Mouse (Mus musculus) monocyte, adult 5-6 weeks (primary cell): ENCODE results near the gene Prrt2. TPM values are rescaled to one million over a fixed set of nuclear protein-coding genes. Genes with fewer than 3 reads are reported as not detected.

Experiments used
- ATAC-seq: fragments of 153-309, 156-312 bp; replicated peaks from 2 replicates; pipeline ENCODE4 v1.8.0; 2017; ENCODE audit warnings: mild to moderate bottlenecking; ENCODE audit not compliant: low TSS enrichment, insufficient number of reproducible peaks, severe bottlenecking, poor library complexity, low FRiP score
- total RNA-seq: library from RNA; stranded (forward); fragments of 200-1000, 200-491, 200-594 nt; gene quantifications from 3 replicates; pipeline ENCODE4 v1.2.3, GENCODE M21; 2017

Gene Prrt2
- total RNA-seq = not detected in 3 replicates

- ATAC-seq = no peak
Observed at GRCm38 (mm10) chr7:127020901-127021562, at the start of gene Prrt2, which contains the start of gene Gm42742. TSS of gene Prrt2 (minus strand) at chr7:127021211. TSS of gene Gm42742 (minus strand) at chr7:127021097.

DNA sequence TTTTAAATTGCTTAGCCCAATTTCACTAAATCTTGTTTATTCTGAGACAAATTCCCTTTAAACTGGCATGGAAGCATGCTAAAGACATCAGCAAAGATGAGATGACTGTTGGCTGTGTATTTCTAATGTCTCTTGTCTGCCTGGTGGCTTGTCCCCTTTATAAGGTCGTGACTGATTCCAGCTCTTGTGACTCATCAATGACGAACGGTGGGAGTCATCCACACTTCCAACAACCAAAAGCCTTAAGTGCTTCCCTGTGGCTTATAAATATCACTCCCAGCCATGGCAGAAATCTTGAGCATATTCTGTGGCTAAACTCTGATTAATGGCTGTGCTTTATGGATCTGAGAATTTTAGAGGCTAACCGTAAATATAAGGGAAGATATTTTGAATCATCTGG lies 45.3 kb upstream of the Prrt2 start:
- ATAC-seq = no peak

DNA sequence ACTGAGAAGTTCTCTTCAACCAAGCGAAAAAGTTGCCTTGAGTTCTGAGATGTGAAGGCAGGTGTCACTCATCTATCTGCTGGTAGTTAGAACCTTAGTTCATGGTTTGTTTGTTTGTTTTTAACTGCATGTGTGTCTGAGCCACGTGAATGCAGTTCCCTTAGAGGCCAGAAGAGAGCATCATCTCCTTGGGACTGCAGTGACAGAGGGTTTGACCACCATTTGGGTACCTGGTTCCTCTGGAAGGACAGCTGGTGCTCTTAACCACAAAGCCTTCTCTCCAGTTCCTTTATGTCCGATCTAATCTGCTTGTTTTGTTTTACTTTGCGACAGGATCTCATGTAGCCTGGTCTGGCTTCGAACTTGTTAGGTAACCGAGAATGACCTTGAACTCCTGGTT lies 44.5 kb upstream of the Prrt2 start:
- no peak for ATAC-seq

DNA sequence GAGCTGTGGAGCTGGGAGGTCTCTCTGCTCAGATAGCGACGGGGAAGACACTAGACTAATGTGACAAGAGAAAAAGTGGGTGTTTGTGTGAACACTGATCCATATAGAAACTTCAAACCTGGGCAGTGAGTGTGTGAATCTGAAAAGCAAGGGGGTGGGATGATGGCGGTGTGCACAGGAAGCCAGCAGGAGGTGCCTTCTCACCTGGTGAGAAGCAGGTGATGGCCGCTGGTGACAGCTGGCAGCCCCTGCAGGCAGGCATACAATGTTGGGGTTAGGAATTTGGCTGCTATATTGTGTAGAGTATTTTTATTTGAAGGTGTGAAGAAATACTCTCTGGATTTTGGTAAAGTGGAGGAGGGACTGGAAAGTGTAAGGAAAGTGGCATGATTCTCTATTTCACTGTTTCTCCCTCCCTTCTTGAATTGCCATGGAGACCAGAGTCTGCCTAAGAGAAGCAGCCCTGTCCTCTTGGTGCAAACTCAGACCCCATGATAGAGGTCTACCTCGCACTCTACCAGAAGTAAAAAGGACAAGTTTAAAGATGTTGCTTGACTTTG lies 34.1 kb upstream of the Prrt2 start:
- ATAC-seq = no peak

GRCm38 (mm10) chr7:127041851-127042672 lies 21.1 kb upstream of the Prrt2 start, which contains the start of gene Kif22:
TSS of gene Kif22 (minus strand) at chr7:127042471.
- peak; percentile 100 for ATAC-seq

- ATAC-seq = no peak
Observed at GRCm38 (mm10) chr7:127031244-127031643, 10.2 kb upstream of the Prrt2 start.

- no peak for ATAC-seq
Observed at GRCm38 (mm10) chr7:127030172-127030571, 9.2 kb upstream of the Prrt2 start.

DNA sequence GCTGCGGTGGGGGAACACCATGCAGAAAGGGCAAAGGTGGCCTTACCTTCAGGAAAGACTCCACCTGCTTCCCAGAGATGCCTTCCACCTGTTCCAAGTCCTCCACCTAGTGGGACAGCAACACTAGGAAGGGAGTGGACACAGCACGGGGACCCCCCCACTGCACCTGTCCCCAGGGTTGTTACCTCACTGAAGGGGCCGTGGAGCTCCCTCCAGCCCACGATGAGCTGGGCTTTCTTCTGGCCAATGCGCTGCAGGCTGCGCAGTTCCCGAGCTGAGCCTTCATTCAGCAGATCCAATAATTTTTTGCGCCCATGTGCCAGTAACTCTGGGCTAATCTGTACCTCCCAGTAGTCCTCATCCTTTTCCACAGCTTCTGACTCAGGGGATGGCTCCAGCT lies 6.9 kb upstream of the Prrt2 start:
- ATAC-seq = peak; percentile 4; the same call in 1 of the 2 replicates

DNA sequence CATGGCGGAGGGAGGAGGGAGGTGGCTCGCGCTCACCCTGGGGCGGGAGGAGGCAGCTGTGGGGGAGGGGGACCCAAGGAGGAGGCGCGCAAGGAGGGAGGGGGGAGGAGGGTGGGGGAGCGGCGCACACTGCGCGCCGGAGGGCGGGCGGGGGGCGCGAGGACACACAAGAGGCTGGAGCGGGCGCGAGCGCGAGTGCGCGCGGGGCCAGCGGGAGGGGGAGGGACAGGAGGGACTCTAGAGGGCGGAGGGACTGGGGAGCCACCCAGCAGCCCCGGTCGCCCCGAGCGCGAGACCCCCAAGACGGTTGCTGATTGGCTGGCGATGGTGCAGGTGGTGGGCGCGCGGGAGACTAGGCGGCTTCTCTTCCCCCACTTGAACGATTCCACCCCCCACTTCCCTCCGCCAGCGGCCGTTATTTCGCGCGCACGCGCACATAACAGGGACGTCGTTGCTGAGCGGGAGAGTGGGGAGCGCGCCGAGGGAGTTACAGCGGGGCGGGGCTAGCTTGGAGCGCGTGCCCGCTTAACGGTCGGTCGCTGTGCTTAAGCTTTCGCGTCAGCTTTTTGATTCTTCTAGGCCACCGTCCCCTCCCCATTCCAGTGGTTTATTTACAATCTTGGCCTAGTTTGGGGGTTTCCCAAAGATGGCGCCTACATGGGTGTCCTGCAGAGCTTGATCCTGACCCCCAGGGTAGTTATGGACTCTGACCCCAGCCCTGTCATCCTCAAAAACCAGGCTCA lies 6.1 kb upstream of the Prrt2 start, which contains the start of gene Maz:
Gene Maz, minus strand, starts transcription at position 54 of the 743 bp plus-strand sequence.
- ATAC-seq = peak; percentile 86

GRCm38 (mm10) chr7:127026616-127026983 lies 5.6 kb upstream of the Prrt2 start:
- no peak for ATAC-seq

DNA sequence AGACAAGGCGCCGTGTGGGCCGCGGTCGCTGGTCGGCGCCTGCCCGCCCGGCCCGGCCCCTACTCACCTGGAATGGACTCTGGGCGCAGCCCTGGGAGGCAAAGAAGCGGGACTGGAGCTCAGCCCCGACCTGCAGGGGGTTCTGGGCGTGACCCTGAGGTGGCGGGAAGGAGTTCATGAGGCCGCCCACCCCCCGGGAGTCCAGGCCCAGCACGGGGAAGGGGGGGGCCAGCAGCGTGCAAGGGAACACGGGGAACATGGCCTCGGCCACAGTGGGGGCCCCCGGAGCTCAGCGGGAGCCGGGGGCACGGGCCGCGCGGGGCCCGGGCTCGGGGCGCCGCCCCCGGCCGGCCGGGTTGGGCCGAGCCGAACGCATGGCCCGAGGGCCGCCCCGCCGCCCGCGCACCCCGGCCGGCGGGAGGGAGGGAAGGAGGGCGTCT lies 5.2 kb upstream of the Prrt2 start:
- no peak for ATAC-seq

- no peak for ATAC-seq
Observed at GRCm38 (mm10) chr7:127025556-127026160, 4.6 kb upstream of the Prrt2 start.

DNA sequence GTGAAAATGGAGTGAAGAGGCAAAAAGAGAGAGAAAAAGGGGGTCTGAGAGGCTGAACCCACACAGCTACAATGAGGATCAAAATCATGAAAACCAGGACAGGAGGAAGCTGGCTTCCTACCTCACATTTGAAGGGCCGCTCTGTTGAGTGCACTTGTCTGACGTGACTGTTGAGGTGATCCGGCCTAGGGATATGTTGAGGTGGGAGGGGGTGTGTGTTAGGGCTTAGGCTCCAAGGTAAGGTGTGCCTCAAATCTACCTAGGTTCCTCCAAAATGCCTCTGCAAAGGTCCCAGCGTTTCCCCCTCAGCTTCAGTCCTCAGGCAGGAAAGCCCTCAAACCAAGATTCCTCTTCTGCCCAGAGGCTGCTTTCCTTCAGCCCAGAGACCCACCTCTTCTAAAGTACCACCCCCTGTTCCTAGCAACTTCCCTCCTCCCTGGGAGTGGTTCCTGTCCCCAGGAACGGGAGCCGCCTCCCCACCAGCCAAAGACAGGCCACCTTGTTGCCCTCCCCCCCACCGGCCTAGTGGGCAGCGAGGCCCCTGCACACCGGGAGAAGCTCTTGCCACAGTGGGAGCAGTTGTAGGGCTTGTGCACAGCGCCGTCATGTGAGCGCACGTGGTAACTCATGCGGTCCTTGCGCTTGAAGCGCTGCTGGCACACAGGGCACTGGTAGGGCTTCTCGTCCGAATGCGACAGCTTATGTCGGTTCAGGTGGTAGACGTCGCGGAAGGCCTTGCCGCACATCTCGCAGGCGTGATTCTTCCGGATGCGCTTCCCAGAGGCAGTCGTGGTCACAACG lies 3.9 kb upstream of the Prrt2 start:
- peak; percentile 47 for ATAC-seq

DNA sequence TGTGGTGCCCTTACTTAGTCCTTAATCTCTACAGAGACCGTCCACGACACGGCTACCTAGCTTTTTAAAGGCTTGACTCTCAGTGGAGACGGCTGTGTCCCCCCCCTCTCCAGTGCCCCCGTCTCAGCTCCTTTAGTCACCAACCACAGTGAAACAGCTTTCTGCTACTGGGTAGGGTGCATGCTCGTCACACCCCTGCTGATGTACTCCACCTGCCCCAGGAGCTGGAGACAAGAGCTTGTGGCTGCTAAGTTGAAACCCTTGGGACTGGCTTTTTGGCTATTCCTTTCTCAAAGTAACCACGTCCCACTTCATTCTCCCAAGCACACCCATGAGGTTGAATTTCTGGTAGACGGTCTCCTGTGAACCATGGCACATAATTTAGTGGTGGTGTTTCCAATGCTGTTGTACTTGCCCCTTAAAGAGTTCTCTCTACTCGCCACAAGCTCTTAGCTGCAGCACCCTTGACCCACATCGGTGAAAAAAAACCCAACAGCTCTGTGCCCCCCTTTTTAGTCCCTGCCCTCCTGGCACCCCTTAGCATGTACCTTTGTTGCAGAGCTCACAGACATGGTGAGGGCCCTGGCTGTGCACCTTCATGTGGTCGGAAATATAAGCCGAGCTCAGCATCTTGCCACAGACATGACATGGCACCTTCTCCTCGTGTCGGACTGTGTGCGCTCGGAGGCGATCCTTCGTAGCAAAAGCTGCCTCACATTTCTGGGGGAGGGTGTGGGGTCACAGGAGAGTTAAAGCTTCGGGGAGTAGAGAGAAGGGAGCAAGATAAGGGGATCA lies 3.1 kb upstream of the Prrt2 start:
- ATAC-seq = no peak

DNA sequence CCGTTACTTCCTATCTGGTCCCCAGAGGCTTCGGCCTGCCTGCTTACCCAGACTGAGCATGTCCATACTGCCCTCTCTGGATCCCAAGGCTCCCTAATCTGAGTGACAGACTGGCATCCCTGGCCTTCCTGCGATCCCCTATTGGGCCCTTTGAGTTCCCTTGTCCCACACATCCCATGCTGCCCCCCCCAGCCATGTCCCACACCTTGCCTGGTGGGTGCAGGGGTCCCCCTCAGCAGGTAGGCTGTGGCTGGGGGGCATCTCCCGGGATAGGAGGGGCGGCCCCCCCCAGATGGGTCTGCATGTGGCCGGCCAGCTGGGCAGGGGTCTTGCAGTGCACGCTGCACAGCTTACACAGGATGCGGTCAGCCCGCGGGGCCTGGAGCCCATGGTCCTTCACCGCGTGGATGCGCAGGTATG lies 2.3 kb upstream of the Prrt2 start:
- ATAC-seq = no peak

DNA sequence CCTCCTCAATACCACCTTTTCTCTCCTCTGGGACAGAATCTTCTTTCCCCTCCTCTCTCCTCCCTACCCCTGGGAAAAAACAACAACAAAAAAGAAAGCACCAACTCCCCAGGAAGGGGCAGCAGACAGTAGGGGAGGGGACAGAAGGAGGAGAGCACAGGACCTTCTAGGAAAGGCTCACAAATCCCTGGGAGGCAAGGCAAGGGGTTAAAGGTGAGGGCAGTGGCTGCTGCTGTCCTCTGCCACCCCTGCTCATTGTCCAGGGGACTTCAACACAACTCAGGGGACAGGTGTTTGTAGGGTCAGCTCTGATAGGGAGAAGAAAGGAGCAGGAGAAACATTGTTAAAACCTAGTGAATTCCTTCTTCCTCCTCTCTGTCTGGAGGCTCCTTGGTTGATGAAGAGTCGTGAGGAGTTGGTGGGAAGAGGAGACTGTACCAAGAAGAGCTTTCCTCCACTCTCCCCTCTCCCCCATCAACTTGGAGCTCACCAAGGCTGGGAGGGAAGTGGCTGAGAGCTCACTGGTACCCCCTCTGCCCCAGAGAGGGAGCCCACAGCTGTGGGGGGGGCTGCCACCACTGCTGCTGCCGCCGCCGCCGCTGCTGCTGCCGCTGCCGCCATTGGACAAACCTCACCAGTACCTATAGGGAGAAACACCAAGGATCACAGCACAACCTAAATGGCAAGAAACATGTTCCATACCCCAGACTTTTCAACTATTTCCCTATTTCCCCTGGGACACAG lies 1.7 kb upstream of the Prrt2 start:
- no peak for ATAC-seq
